Mouse (Mus musculus): ENCODE measurements at regions not wholly inside any gene's neighbourhood (a gene's known extent, or its start where the extent isn't known, plus 50 kb on each side); places are given as distances from the start of the nearest gene placed in this dataset.
"Not testable (repeated sequence)": the region's sequence is repeated elsewhere in the genome, so short reads cannot be mapped to it uniquely, and the experiment has no call there.

DNA sequence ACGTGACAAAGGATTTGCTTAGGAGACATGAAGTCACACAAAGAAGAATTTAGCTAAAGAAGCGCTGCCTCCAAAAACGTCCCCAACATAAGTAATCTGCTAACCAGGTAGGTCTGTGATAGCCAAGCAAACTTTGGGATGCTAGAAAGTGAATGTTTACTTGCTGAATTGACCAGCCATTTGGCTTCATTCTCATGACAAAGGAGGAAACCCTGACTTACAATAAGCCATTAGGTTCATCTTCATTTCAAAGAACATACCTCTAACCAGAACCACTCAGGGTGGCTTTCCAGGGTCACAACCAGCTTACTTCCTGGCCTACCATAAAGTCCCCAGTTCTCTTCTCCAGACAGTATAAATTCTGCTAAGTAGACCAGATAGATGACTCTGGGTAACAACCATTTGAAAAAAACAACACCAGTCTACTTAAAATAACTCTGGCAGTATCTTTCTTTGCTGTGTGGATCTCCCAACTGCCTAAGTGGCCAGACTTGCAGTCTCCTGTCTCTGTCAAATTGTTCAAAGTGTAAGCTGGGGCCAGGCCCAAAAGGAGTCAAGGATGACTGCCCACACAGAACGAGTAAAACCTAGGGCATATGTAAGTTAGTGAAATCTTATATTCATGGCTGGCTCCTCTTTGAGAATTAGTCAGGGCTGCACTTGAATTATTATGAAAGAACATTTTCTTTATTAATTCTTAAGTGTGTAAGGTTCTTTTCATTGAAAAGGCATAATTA is 61.4 kb upstream of the Chd2 start:
- Histone ChIP-seq H3K27me3 (ENCODE audit: insufficient read depth, low read length) (no peaks in the 10 kb centered on the region), H3K27ac (ENCODE audit: low read depth, low read length) (no peak overlapping the region), H3K4me1 (ENCODE audit: insufficient read depth) (peaks cover 2% of the 10 kb centered on the region), H3K9me3 (ENCODE audit: low read length) (no peaks in the 10 kb centered on the region), H3K36me3 (ENCODE audit: insufficient read depth) (no peaks in the 10 kb centered on the region), H3K4me2 (ENCODE audit: low read depth) (no peak overlapping the region), H3K9ac (no peak overlapping the region), H3K4me3 (ENCODE audit: low read depth, low read length) (no peak overlapping the region)
- WGBS = 66% methylated on average over 4 of the region's 4 CpGs
- TF ChIP-seq CTCF (IDR thresholded peaks at IDR 0.05; ENCODE audit: low read depth) = no peak
- no peak for DNase-seq
- ATAC-seq = no peak

DNA sequence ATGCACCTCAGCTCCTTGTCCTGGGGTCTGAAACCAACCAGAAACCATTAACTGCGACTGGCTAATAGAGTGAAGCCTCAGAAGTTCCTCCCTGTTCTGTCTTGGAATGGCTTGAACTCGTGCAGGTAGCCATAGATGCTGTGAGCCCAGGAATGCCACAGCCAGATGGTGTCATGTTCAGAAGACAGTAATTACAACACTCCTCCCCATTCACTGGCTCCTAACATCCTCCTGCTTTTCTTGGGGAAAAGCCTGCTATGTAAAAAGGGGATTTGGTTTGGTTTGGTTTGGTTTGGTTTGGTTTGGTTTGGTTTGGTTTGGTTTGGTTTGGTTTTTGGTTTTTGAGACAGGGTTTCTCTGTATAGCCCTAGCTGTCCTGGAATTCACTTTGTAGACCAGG is 59.7 kb upstream of the Chd2 start:
- TF ChIP-seq CTCF (IDR thresholded peaks at IDR 0.05; ENCODE audit: low read depth) = no peak
- Histone ChIP-seq H3K9me3 (ENCODE audit: low read length) (no peaks in the 10 kb centered on the region), H3K27ac (ENCODE audit: low read depth, low read length) (no peak overlapping the region), H3K4me3 (ENCODE audit: low read depth, low read length) (no peak overlapping the region), H3K36me3 (ENCODE audit: insufficient read depth) (no peaks in the 10 kb centered on the region), H3K4me1 (ENCODE audit: insufficient read depth) (peaks cover 5% of the 10 kb centered on the region; the same call in 1 of the 2 replicates), H3K9ac (no peak overlapping the region), H3K4me2 (ENCODE audit: low read depth) (no peak overlapping the region), H3K27me3 (ENCODE audit: insufficient read depth, low read length) (no peaks in the 10 kb centered on the region)
- WGBS = 72% methylated on average over 2 of the region's 2 CpGs
- ATAC-seq = no peak
- DNase-seq = no peak

DNA sequence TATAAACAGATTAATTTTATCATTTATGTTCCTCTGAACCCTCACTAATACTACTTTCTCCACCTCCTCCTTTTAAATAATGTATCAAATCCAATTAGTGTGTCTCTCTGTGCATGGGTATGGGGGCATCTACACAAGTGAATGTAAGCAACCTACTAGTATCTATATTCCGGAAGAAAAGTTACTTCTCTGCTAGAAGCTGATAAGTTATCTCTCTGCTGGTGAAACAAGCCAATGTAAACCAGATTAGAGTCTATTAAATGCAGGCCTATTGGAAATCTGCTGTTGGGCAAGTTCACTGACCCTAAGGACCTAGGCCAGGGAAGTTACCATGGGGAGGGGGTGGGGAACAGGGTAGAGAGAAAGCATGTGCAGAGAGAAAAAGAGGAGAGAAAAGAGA is 59.1 kb upstream of the Chd2 start:
- Histone ChIP-seq H3K27ac (ENCODE audit: low read depth, low read length) (no peak overlapping the region), H3K4me2 (ENCODE audit: low read depth) (no peak overlapping the region), H3K9me3 (ENCODE audit: low read length) (no peaks in the 10 kb centered on the region), H3K27me3 (ENCODE audit: insufficient read depth, low read length) (no peaks in the 10 kb centered on the region), H3K9ac (no peak overlapping the region), H3K4me3 (ENCODE audit: low read depth, low read length) (no peak overlapping the region), H3K4me1 (ENCODE audit: insufficient read depth) (peaks cover 10% of the 10 kb centered on the region), H3K36me3 (ENCODE audit: insufficient read depth) (no peaks in the 10 kb centered on the region)
- no peak for ATAC-seq
- 95% methylated on average over 1 of the region's 1 CpGs for WGBS
- DNase-seq = no peak
- TF ChIP-seq CTCF (IDR thresholded peaks at IDR 0.05; ENCODE audit: low read depth) = no peak

DNA sequence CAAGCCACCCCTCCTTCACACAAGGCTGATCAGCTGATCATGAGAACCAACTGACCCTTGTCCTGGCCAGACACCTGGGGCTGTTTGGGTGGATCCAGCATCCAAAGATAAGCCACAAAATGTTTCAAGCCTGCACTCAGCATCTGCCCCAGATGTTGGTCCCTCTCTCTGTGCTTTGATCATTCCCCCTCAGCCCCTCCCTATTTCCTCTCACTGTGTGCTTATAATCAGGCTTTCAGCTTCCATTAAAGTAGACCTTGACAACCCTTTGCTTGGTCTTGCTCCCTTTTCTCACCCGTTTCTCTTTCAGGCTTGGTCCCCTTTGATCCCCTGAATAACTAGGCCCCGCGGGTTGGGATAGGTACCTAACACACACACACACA is 58.4 kb upstream of the Chd2 start:
- H3K27me3 ChIP-seq (ENCODE audit: insufficient read depth, low read length); H3K27ac ChIP-seq (ENCODE audit: low read depth, low read length); H3K9ac ChIP-seq; H3K36me3 ChIP-seq (ENCODE audit: insufficient read depth); H3K4me3 ChIP-seq (ENCODE audit: low read depth, low read length); DNase-seq; H3K4me2 ChIP-seq (ENCODE audit: low read depth); H3K9me3 ChIP-seq (ENCODE audit: low read length); ATAC-seq: not testable (repeated sequence)
- peaks cover 11% of the 10 kb centered on the region for H3K4me1 ChIP-seq (ENCODE audit: insufficient read depth)
- WGBS = 77% methylated on average over 3 of the region's 3 CpGs

DNA sequence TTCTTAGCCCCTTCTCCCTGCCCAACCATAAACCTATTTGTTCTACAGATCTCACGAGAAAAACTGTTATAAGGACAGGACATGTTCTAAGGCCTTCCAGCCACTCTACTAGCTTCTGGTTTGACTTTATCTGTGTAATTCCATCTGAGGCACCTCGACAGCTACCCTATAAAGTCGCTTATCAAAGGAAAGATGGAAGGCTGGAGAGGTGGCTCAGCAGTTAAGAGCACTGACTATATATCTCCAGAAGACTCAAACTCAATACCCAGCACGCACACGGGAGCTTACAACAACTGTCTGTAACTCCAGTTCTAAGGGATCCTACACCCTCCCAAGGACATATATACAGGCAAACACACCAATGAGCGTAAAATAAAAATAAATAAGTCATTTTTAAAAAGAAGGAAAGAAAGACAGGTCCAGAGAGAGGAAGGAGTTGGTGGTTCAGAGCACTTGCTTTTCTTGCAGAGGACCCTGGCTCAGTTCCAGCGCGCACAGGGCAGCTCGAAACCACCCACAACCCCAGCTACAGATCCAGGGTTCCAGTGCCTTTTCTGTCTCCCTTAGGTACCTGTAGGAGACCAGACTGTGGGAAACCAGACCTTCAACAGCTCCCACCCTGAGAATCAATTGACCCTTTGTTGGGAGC is 57.8 kb upstream of the Chd2 start:
- no peak for ATAC-seq
- no peaks in the 10 kb centered on the region for H3K9me3 ChIP-seq (ENCODE audit: low read length)
- peaks cover 11% of the 10 kb centered on the region for H3K4me1 ChIP-seq (ENCODE audit: insufficient read depth)
- TF ChIP-seq CTCF (IDR thresholded peaks at IDR 0.05; ENCODE audit: low read depth) = no peak
- no peak for DNase-seq
- no peak overlapping the region for H3K9ac ChIP-seq
- no peak overlapping the region for H3K4me3 ChIP-seq (ENCODE audit: low read depth, low read length)
- no peaks in the 10 kb centered on the region for H3K27me3 ChIP-seq (ENCODE audit: insufficient read depth, low read length)
- no peak overlapping the region for H3K27ac ChIP-seq (ENCODE audit: low read depth, low read length)
- no peak overlapping the region for H3K4me2 ChIP-seq (ENCODE audit: low read depth)
- WGBS = 93% methylated on average over 9 of the region's 9 CpGs
- H3K36me3 ChIP-seq (ENCODE audit: insufficient read depth) = no peaks in the 10 kb centered on the region

DNA sequence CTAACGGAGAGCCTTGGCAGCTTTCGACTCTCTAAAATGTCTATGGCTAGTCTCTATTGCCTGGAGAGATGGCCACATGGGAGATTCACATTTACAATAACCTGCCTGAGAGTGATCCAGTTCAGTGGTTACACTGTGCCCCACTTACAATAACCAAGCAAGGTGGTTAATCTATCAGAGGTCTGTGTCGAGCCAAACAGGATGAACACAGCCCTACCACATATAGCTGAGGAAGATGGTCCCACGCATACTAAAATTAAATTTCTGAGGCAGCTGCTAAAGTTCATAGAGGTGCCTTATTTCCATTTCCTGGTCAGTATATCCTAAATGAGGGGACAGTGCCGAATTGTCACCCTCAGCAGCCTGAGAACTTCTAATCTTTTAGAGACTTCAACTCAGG is 56.3 kb upstream of the Chd2 start:
- DNase-seq (no peak), ATAC-seq (no peak)
- H3K4me3 ChIP-seq (ENCODE audit: low read depth, low read length) = no peak overlapping the region

More for the DNA sequence above, 56.3 kb upstream of the Chd2 start:
- Histone ChIP-seq H3K9me3 (ENCODE audit: low read length) (no peaks in the 10 kb centered on the region), H3K27ac (ENCODE audit: low read depth, low read length) (no peak overlapping the region), H3K27me3 (ENCODE audit: insufficient read depth, low read length) (no peaks in the 10 kb centered on the region), H3K4me2 (ENCODE audit: low read depth) (no peak overlapping the region), H3K9ac (no peak overlapping the region), H3K36me3 (ENCODE audit: insufficient read depth) (no peaks in the 10 kb centered on the region), H3K4me1 (ENCODE audit: insufficient read depth) (peaks cover 11% of the 10 kb centered on the region)
- 81% methylated on average over 5 of the region's 5 CpGs for WGBS
- no peak for TF ChIP-seq CTCF (IDR thresholded peaks at IDR 0.05; ENCODE audit: low read depth)
